Mouse (Mus musculus): Measurements from ENCODE around the gene Letm1. TPM values are rescaled to one million over a fixed set of nuclear protein-coding genes. Genes with fewer than 3 reads are reported as not detected.
A peak's percentile ranks its signal among the peaks of the same experiment; 100 is the strongest.

The Letm1 gene
- polyA plus RNA-seq, 1 experiment, result 27.0 TPM

GRCm38 (mm10) chr5:33781964-33782344, 663 bp downstream of the Letm1 start:
- H3K79me2 ChIP-seq (ENCODE audit: control insufficient read depth, insufficient read depth), result peaks cover 25% of the 10 kb centered on the region
- TF ChIP-seq MYOG (IDR thresholded peaks at IDR 0.05; ENCODE audit: control insufficient read depth, extremely low read depth, insufficient read length), result no peak
- H3K36me3 ChIP-seq (ENCODE audit: control insufficient read depth, insufficient read depth), result peaks cover 8% of the 10 kb centered on the region
- peaks cover 5% of the 10 kb centered on the region for H3K79me3 ChIP-seq (ENCODE audit: low read depth)
- peak overlapping the region; percentile 86 for H3ac ChIP-seq (ENCODE audit: control insufficient read depth, insufficient read length, low read depth)
- peak overlapping the region; percentile 56 for H3K4me3 ChIP-seq (ENCODE audit: insufficient read depth, poor library complexity, severe bottlenecking)
- no peaks in the 10 kb centered on the region for H3K27me3 ChIP-seq (ENCODE audit: control insufficient read depth, insufficient read depth, insufficient read length)

DNA sequence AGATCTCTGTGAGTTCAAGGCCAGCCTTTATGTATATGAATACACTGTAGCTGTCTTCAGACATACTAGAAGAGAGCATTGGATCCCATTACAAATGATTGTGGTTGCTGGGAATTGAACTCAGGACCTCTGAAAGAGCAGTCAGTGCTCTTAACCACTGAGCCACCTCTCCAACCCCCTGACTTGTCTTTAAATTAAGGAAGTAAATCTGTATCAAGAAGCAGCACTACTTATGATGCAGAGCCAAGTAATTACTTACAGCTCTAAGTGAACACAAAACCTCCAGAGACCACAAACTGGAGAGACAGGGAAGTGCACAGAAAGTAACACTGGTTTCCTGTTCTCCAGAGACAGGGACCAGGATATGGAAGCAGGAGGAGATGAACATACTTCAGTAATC, 5.4 kb downstream of the Letm1 start:
- Histone ChIP-seq H3K79me3 (ENCODE audit: low read depth) (peaks cover 5% of the 10 kb centered on the region), H3K36me3 (ENCODE audit: control insufficient read depth, insufficient read depth) (peaks cover 16% of the 10 kb centered on the region), H3K4me3 (ENCODE audit: insufficient read depth, poor library complexity, severe bottlenecking) (no peak overlapping the region), H3K27me3 (ENCODE audit: control insufficient read depth, insufficient read depth, insufficient read length) (no peaks in the 10 kb centered on the region), H3K79me2 (ENCODE audit: control insufficient read depth, insufficient read depth) (peaks cover 22% of the 10 kb centered on the region), H3ac (ENCODE audit: control insufficient read depth, insufficient read length, low read depth) (no peak overlapping the region)
- no peak for TF ChIP-seq FOSL1 (IDR thresholded peaks at IDR 0.05; ENCODE audit: insufficient read depth, low read length, poor library complexity, severe bottlenecking)
- no peak for TF ChIP-seq MYOG (IDR thresholded peaks at IDR 0.05; ENCODE audit: control insufficient read depth, extremely low read depth, insufficient read length)
- TF ChIP-seq MAX (IDR thresholded peaks at IDR 0.05), result no peak
- no peak for TF ChIP-seq CEBPB (IDR thresholded peaks at IDR 0.05; ENCODE audit: low read depth)
- TF ChIP-seq MYOD1 (IDR thresholded peaks at IDR 0.05; ENCODE audit: control insufficient read depth, insufficient read length, low read depth), result no peak
- no peak for TF ChIP-seq USF1 (IDR thresholded peaks at IDR 0.05; ENCODE audit: low read depth)
- no peak for TF ChIP-seq CTCF (IDR thresholded peaks at IDR 0.05; ENCODE audit: control insufficient read depth, insufficient read depth, insufficient read length)

DNA sequence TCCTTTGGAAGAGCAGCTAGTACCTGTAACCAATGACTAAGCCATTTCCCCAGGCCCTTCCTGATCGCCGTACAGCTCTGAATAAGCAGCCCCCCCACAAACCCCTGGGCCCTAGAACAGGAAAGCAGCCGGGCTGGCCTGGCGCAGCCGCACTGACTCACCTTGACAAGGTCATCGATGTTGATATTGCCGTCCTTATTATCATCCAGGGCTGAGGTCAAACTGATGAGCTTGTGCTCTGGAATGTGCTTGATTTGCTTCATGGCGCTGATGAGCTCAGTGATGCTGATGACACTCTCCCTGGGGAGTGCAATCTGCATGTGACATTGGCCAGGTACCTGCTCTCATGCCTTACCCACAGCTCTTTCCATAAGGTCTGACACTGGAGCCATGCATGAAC, 39.1 kb downstream of the Letm1 start:
- Histone ChIP-seq H3ac (ENCODE audit: control insufficient read depth, insufficient read length, low read depth) (no peak overlapping the region), H3K79me2 (ENCODE audit: control insufficient read depth, insufficient read depth) (no peaks in the 10 kb centered on the region), H3K79me3 (ENCODE audit: low read depth) (no peaks in the 10 kb centered on the region), H3K4me3 (ENCODE audit: insufficient read depth, poor library complexity, severe bottlenecking) (no peak overlapping the region), H3K27me3 (ENCODE audit: control insufficient read depth, insufficient read depth, insufficient read length) (no peaks in the 10 kb centered on the region), H3K36me3 (ENCODE audit: control insufficient read depth, insufficient read depth) (peaks cover 54% of the 10 kb centered on the region)
- TF ChIP-seq MAX (IDR thresholded peaks at IDR 0.05) (no peak), FOSL1 (IDR thresholded peaks at IDR 0.05; ENCODE audit: insufficient read depth, low read length, poor library complexity, severe bottlenecking) (no peak), USF1 (IDR thresholded peaks at IDR 0.05; ENCODE audit: low read depth) (no peak)

GRCm38 (mm10) chr5:33740548-33740947, 42.1 kb downstream of the Letm1 start:
- Histone ChIP-seq H3K79me2 (ENCODE audit: control insufficient read depth, insufficient read depth) (no peaks in the 10 kb centered on the region), H3K36me3 (ENCODE audit: control insufficient read depth, insufficient read depth) (peaks cover 41% of the 10 kb centered on the region), H3ac (ENCODE audit: control insufficient read depth, insufficient read length, low read depth) (no peak overlapping the region), H3K4me3 (ENCODE audit: insufficient read depth, poor library complexity, severe bottlenecking) (no peak overlapping the region), H3K79me3 (ENCODE audit: low read depth) (no peaks in the 10 kb centered on the region), H3K27me3 (ENCODE audit: control insufficient read depth, insufficient read depth, insufficient read length) (no peaks in the 10 kb centered on the region)
- TF ChIP-seq MYOD1 (IDR thresholded peaks at IDR 0.05; ENCODE audit: control insufficient read depth, insufficient read length, low read depth) (no peak), CEBPB (IDR thresholded peaks at IDR 0.05; ENCODE audit: low read depth) (no peak), MAX (IDR thresholded peaks at IDR 0.05) (no peak), CTCF (IDR thresholded peaks at IDR 0.05; ENCODE audit: control insufficient read depth, insufficient read depth, insufficient read length) (no peak), USF1 (IDR thresholded peaks at IDR 0.05; ENCODE audit: low read depth) (no peak), FOSL1 (IDR thresholded peaks at IDR 0.05; ENCODE audit: insufficient read depth, low read length, poor library complexity, severe bottlenecking) (no peak), MYOG (IDR thresholded peaks at IDR 0.05; ENCODE audit: control insufficient read depth, extremely low read depth, insufficient read length) (no peak)

DNA sequence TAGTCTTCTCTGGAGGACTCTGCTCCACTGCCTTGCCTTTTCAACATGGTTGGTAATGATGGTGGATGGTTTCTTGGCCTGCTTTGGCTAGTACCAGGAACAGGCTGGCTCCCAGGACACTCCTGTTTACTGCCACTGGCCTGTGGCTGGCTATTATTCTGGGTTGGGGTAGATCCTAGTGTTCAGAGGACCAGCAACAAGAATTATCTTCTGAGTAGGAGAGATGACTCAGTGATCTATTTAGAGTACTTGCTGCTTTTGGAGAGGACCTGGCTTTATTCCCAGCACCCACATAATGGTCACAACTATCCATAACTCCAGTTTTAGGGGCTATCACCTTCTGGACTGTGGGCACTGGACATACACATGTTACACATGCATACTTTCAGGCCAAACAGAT, 44.3 kb downstream of the Letm1 start:
- H3K36me3 ChIP-seq (ENCODE audit: control insufficient read depth, insufficient read depth), result peaks cover 23% of the 10 kb centered on the region
- no peak for TF ChIP-seq MAX (IDR thresholded peaks at IDR 0.05)
- TF ChIP-seq CEBPB (IDR thresholded peaks at IDR 0.05; ENCODE audit: low read depth), result no peak
- no peak for TF ChIP-seq CTCF (IDR thresholded peaks at IDR 0.05; ENCODE audit: control insufficient read depth, insufficient read depth, insufficient read length)
- H3K4me3 ChIP-seq (ENCODE audit: insufficient read depth, poor library complexity, severe bottlenecking), result no peak overlapping the region
- H3ac ChIP-seq (ENCODE audit: control insufficient read depth, insufficient read length, low read depth), result no peak overlapping the region
- H3K79me3 ChIP-seq (ENCODE audit: low read depth), result no peaks in the 10 kb centered on the region
- no peaks in the 10 kb centered on the region for H3K79me2 ChIP-seq (ENCODE audit: control insufficient read depth, insufficient read depth)
- no peaks in the 10 kb centered on the region for H3K27me3 ChIP-seq (ENCODE audit: control insufficient read depth, insufficient read depth, insufficient read length)

DNA sequence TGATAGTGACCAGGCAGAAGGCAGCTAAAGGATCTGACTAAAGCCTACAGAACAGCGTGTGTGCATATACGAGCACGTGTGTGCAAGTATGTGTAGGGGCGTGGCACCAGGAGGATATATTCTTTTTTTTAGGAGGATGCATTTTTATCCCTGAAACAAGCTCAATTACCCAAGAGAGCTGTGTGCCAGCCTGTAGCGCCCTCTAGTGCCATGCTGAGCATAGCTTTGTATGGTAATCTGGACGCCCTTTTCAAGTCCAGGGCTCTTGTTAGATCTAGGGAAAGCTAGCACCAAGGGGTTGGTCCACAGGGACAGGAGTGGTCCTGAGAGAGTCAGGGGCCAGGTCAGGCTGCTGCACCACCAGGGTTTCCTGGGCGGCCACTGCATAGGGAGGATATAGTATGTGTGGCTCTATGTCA, 44.7 kb downstream of the Letm1 start:
- TF ChIP-seq MAX (IDR thresholded peaks at IDR 0.05) (no peak), USF1 (IDR thresholded peaks at IDR 0.05; ENCODE audit: low read depth) (no peak), CEBPB (IDR thresholded peaks at IDR 0.05; ENCODE audit: low read depth) (no peak), FOSL1 (IDR thresholded peaks at IDR 0.05; ENCODE audit: insufficient read depth, low read length, poor library complexity, severe bottlenecking) (no peak), CTCF (IDR thresholded peaks at IDR 0.05; ENCODE audit: control insufficient read depth, insufficient read depth, insufficient read length) (peak; percentile 64), MYOD1 (IDR thresholded peaks at IDR 0.05; ENCODE audit: control insufficient read depth, insufficient read length, low read depth) (no peak), MYOG (IDR thresholded peaks at IDR 0.05; ENCODE audit: control insufficient read depth, extremely low read depth, insufficient read length) (no peak)
- Histone ChIP-seq H3K4me3 (ENCODE audit: insufficient read depth, poor library complexity, severe bottlenecking) (no peak overlapping the region), H3K79me2 (ENCODE audit: control insufficient read depth, insufficient read depth) (no peaks in the 10 kb centered on the region), H3K27me3 (ENCODE audit: control insufficient read depth, insufficient read depth, insufficient read length) (no peaks in the 10 kb centered on the region), H3K36me3 (ENCODE audit: control insufficient read depth, insufficient read depth) (peaks cover 19% of the 10 kb centered on the region), H3K79me3 (ENCODE audit: low read depth) (no peaks in the 10 kb centered on the region), H3ac (ENCODE audit: control insufficient read depth, insufficient read length, low read depth) (no peak overlapping the region)

Measured in C2C12 (cell line).